Mouse (Mus musculus) limb, embryonic 14.5 days (tissue): ENCODE data around the gene Fgfr2. TPM values are rescaled to one million over a fixed set of nuclear protein-coding genes. Genes with fewer than 3 reads are reported as not detected.

ENCODE experiments used
- ATAC-seq: fragments of 200-750 bp; cut with Nextera tagmentation; 2 replicates; pipeline ENCODE4 v1.8.0; 2017; ENCODE audit warnings: low read depth, moderate number of reproducible peaks, moderate TSS enrichment; ENCODE audit not compliant: low FRiP score
- DNase-seq: peaks from one replicate; pipeline ENCODE4 v3.0.0-alpha.2; 2015; ENCODE audit warnings: low spot score
- H3K27ac ChIP-seq: fragments of 300-500 bp; sonication (generic); replicated peaks from 2 replicates; pipeline ENCODE4 v1.5.1; 2014; ENCODE audit warnings: low read depth, mild to moderate bottlenecking, low read length, moderate library complexity, mixed read lengths
- H3K27me3 ChIP-seq: fragments of 300-500 bp; sonication (generic); 2 replicates; pipeline ENCODE4 v1.6.1; 2014; ENCODE audit warnings: low read length, mixed read lengths; ENCODE audit not compliant: control insufficient read depth, insufficient read depth
- H3K36me3 ChIP-seq: fragments of 300-500 bp; sonication (generic); 2 replicates; pipeline ENCODE4 v1.6.1; 2014; ENCODE audit warnings: mild to moderate bottlenecking, low read length, moderate library complexity, mixed read lengths; ENCODE audit not compliant: control insufficient read depth, insufficient read depth
- H3K4me1 ChIP-seq: fragments of 300-500 bp; sonication (generic); 2 replicates; pipeline ENCODE4 v1.6.1; 2014; ENCODE audit warnings: antibody characterized with exemption, low read length, mixed read lengths; ENCODE audit not compliant: control insufficient read depth, insufficient read depth
- H3K4me2 ChIP-seq: fragments of 300-500 bp; sonication (generic); replicated peaks from 2 replicates; pipeline ENCODE4 v1.6.1; 2014; ENCODE audit warnings: low read depth, mild to moderate bottlenecking, low read length, moderate library complexity; ENCODE audit not compliant: severe bottlenecking
- H3K4me3 ChIP-seq: fragments of 300-500 bp; sonication (generic); replicated peaks from 2 replicates; pipeline ENCODE4 v1.5.1; 2014; ENCODE audit warnings: low read length
- H3K9ac ChIP-seq: fragments of 300-500 bp; sonication (generic); 2 replicates; pipeline ENCODE4 v1.6.1; 2014; ENCODE audit warnings: mild to moderate bottlenecking, low read depth, low read length, moderate library complexity; ENCODE audit not compliant: severe bottlenecking
- H3K9me3 ChIP-seq: fragments of 300-500 bp; sonication (generic); 2 replicates; pipeline ENCODE4 v1.6.1; 2016; ENCODE audit warnings: low read length; ENCODE audit not compliant: control insufficient read depth
- POLR2A ChIP-seq: fragments of 200-500 bp; IDR thresholded peaks from 2 replicates; pipeline ENCODE4 v1.8.0; 2012; ENCODE audit warnings: inconsistent platforms, mild to moderate bottlenecking, moderate library complexity, borderline replicate concordance; ENCODE audit not compliant: insufficient read depth, insufficient read length; ENCODE audit errors: extremely low read depth
- WGBS: fragments of 180-500 bp; shearing (Covaris S2); extraction: QIAGEN DNeasy Blood & Tissue Kit; methylation state at CpG from one replicate; pipeline ENCODE4 v1.1.7; 2014; 5-methylcytosine and 5-hydroxymethylcytosine counted together
- polyA plus RNA-seq, 2 experiments: library from polyadenylated mRNA; depleted of rRNA in 1 of 2; stranded (reverse) in 1 of 2; unstranded in 1 of 2; fragments of >200 nt; fragmentation: Nextera tagmentation in 1 of 2; extraction: Ambion mirVana in 1 of 2; gene quantifications; 2 replicates each; pipeline versions ENCODE4 v1.2.1 to v1.2.3; 2012 to 2014

The Fgfr2 gene
- polyA plus RNA-seq, 2 experiments: 131 to 133 TPM

DNA sequence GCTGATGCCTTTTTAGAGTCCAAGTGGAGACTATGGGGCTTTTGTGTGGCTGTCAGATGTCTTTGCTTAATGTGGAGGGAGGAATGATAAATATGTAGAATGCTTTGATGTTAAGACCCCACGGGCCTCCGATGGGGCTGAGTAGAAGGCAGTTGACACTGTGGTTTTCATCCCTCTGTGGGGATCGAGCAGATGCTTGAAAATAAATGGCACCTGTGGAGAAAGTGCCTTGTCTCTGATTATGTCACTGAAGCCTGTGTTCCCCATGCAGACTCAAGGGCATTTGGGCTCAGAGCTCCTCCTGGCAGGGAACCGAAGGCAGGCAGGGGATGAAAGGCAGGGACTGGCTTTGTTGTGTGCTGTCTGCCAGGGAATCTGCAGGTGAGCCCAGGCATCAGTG lies 1272.6 kb downstream of the Fgfr2 start:
- Histone ChIP-seq H3K4me2 (no peak overlapping the region), H3K27ac (no peak overlapping the region), H3K27me3 (no peaks in the 10 kb centered on the region), H3K4me1 (no peaks in the 10 kb centered on the region; the same call in 1 of the 2 replicates), H3K4me3 (no peak overlapping the region), H3K36me3 (no peaks in the 10 kb centered on the region), H3K9ac (no peak overlapping the region), H3K9me3 (no peaks in the 10 kb centered on the region)
- DNase-seq (no peak), ATAC-seq (no peak)
- WGBS: 24% methylated on average over 4 of the region's 4 CpGs
- no peak for TF ChIP-seq POLR2A

DNA sequence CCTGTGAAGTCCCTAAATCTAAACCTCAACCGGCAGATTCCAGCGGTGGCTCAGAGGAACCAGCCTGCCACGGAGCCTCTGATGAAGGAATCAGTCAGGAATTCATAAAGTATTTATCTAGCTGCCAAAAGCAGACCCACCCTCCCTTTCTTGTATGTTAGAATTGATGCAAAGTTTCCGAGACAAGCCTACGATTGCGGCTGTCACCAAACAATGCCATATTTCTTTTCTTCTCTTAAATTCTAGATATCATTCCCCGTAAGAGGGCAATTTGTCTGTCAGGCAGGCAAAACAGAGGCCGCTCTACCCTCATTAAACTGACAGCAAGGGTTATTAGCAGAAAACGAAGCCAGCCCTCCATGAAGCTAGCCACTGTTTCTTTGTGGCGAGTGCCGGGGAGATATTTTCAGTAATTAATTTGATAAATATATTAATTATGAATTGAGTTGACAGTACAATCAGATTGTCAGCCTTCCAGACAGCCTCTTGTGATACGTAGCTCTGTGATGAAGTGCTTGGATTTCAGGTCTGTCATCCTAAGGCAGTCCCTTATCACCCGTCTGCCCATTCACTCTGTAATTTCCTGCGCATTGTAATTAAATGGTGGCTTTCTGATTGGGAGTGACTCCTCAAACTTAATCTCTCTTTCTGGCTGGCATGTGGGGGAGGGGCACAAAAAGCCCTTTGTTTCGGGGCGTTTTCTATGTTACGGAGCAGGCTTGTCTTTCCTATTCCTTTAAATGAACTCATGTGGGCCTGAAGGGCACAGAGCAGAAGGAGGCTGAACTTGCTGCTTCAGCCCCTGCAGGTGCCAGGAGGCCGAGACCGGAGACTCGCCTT lies 1276.9 kb downstream of the Fgfr2 start:
- no peaks in the 10 kb centered on the region for H3K36me3 ChIP-seq
- no peak overlapping the region for H3K27ac ChIP-seq
- H3K4me2 ChIP-seq: no peak overlapping the region
- ATAC-seq (no peak), DNase-seq (peak; percentile 10)
- TF ChIP-seq POLR2A: no peak
- H3K4me3 ChIP-seq: no peak overlapping the region
- H3K9ac ChIP-seq: no peak overlapping the region
- no peaks in the 10 kb centered on the region for H3K9me3 ChIP-seq
- H3K4me1 ChIP-seq: no peaks in the 10 kb centered on the region; the same call in 1 of the 2 replicates
- 33% methylated on average over 20 of the region's 20 CpGs for WGBS
- no peaks in the 10 kb centered on the region for H3K27me3 ChIP-seq

DNA sequence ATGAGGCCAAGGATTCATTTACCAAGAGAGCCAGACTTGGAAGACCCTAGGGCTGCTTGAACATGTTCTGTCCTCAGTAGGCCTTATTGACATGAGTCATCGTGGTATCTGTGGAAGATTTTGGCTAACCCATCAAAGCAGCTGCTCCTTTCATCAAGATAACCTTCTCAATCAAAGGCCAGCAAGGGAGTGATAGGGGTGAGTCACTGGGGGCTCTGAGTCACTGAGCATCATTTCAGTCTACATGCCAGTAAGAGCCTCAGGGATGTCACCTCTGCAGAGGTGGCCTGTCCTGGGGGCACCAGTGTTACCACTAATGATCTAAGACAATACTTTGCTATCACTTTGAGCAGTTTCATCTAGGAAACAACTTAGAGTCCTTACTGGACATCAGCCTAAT lies 1292.9 kb downstream of the Fgfr2 start:
- ATAC-seq (no peak), DNase-seq (no peak)
- 81% methylated on average over 1 of the region's 1 CpGs for WGBS
- H3K36me3 ChIP-seq: no peaks in the 10 kb centered on the region
- no peak overlapping the region for H3K27ac ChIP-seq
- no peak overlapping the region for H3K9ac ChIP-seq
- no peaks in the 10 kb centered on the region for H3K9me3 ChIP-seq
- no peaks in the 10 kb centered on the region for H3K4me1 ChIP-seq
- H3K27me3 ChIP-seq: no peaks in the 10 kb centered on the region
- no peak overlapping the region for H3K4me2 ChIP-seq
- no peak overlapping the region for H3K4me3 ChIP-seq
- TF ChIP-seq POLR2A: no peak

DNA sequence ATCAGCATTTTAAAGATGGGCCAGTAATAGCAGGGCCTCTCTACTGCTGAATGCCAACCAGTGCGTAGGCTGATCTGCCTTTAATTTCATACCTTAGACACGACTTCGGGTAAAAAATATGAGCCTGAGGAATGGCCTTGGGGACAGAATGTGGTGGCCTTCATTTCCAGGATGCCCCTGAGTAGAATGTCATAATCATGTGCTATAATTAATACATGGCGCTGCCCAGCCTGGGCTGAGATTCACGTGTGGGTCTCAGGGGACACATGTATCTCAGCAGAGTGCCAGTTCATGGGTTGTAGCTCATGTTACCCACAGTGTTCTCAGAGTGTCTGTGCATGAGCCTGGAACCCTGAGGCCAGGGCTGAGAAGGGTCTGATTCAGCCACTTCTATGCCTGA lies 1296.3 kb downstream of the Fgfr2 start:
- TF ChIP-seq POLR2A: no peak
- H3K4me3 ChIP-seq: no peak overlapping the region
- ATAC-seq: no peak
- no peaks in the 10 kb centered on the region for H3K27me3 ChIP-seq
- no peak overlapping the region for H3K4me2 ChIP-seq
- 0 out of 2 replicates have a peak, but pooled peaks cover 3% of the 10 kb centered on the region for H3K4me1 ChIP-seq
- 81% methylated on average over 5 of the region's 5 CpGs for WGBS
- H3K27ac ChIP-seq: no peak overlapping the region
- no peak overlapping the region for H3K9ac ChIP-seq
- no peaks in the 10 kb centered on the region for H3K9me3 ChIP-seq
- DNase-seq: no peak
- H3K36me3 ChIP-seq: no peaks in the 10 kb centered on the region

DNA sequence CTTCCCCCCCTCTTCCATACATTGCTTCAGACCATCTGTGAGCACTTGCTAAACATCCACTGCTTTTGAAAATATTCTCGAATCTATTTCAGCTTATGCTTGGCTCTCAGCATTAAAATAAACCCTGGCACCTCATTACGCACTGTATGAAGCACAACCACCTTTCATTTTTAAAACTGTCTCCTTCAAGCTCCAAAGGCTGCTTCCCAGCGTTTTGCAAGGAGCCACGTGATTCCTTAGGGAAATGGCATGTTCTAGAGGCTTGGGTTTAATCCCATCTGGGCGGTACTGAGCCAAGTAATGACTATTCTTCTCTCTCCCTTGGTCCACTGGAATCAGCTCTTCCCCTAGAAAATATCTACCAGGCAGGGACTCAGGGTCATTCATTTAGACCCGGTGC lies 1305.2 kb downstream of the Fgfr2 start:
- Histone ChIP-seq H3K27me3 (no peaks in the 10 kb centered on the region), H3K4me3 (no peak overlapping the region), H3K36me3 (no peaks in the 10 kb centered on the region), H3K4me1 (0 out of 2 replicates have a peak, but pooled peaks cover 3% of the 10 kb centered on the region), H3K9ac (no peak overlapping the region), H3K27ac (no peak overlapping the region), H3K9me3 (no peaks in the 10 kb centered on the region), H3K4me2 (no peak overlapping the region)
- TF ChIP-seq POLR2A: no peak
- no peak for DNase-seq
- 83% methylated on average over 6 of the region's 6 CpGs for WGBS
- ATAC-seq: no peak
